Mouse (Mus musculus) MEL-GATA-1-ER (cell line): ENCODE data around the gene Atp5mpl.

Source experiments
- DNase-seq: peaks from one replicate; pipeline ENCODE4 v3.0.0-alpha.2; 2012; ENCODE audit warnings: low read depth; ENCODE audit errors: extremely low read depth

Atp5mpl gene

DNA sequence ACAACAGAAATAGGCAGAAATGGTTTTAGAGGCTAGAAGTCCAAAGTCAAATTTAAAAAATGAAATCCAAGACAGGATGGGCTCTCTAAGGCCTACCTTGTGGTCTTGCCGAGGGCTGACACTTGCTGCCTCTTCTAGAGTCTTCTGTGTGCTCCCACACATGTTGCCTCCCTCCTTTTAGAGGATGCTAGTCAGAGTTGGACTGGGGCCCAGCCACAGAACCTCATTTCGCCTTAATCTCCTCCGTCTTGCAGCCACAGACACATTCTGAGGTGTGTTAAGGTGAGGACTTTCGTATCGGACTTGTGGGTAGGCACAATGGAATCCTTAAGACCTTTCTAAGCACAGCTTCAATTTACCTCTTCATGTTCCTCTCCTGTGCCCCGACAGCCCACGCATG lies 54.0 kb downstream of the Atp5mpl start:
- no peak for DNase-seq

DNA sequence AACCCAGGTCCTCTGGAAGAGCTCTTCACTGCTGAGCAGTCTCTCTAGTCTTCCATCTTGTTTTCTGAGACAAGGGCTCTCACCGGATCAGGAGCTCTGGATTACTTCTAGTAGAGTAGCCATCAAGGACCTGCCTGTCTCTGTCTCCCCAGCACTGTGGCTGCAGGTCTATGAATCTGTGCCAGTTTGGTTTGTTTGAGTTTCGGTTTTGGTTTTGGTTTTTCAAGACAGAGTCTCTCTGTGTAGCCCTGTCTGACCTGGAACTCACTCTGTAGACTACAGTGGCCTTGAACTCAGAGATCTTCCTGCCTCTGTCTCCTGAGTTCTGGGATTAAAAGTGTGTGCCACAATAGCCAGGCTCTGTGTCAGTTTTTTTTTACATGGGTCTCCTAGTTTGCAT lies 55.0 kb downstream of the Atp5mpl start:
- DNase-seq = no peak
